Mouse (Mus musculus): ENCODE results near the gene Grrp1. TPM values are rescaled to one million over a fixed set of nuclear protein-coding genes. Genes with fewer than 3 reads are reported as not detected.
A peak's percentile ranks its signal among the peaks of the same experiment; 100 is the strongest.
"Not testable (repeated sequence)": the region's sequence is repeated elsewhere in the genome, so short reads cannot be mapped to it uniquely, and the experiment has no call there.

Grrp1 gene
- polyA plus RNA-seq, 1 experiment from 2014 or later = 6.2 TPM

GRCm38 (mm10) chr4:134296096-134296495 is 42.2 kb upstream of the Grrp1 start:
- 87% methylated on average over 4 of the region's 4 CpGs for WGBS
- not testable (repeated sequence) for ATAC-seq (ENCODE audit: insufficient number of reproducible peaks, insufficient read depth, low FRiP score, low read depth); H3K4me3 ChIP-seq (ENCODE audit: control insufficient read depth in 1 of 2, insufficient read depth in 1 of 2, low read depth in 1 of 2, low read length in 2 of 2); H3K9ac ChIP-seq (ENCODE audit: low read length); H3K27me3 ChIP-seq (ENCODE audit: control insufficient read depth, insufficient read depth, low read length); H3K9me3 ChIP-seq (ENCODE audit: control insufficient read depth, low read length); H3K27ac ChIP-seq (replicated peaks in 1 of 2; ENCODE audit: control insufficient read depth in 1 of 2, insufficient read depth in 1 of 2, low read depth in 2 of 2, low read length in 2 of 2); H3K36me3 ChIP-seq (ENCODE audit: control insufficient read depth, insufficient read depth, low read length); H3K4me2 ChIP-seq (ENCODE audit: low read length)
- H3K4me1 ChIP-seq (ENCODE audit: control insufficient read depth in 2 of 2, insufficient read depth in 2 of 2, low read length in 2 of 2) = peaks cover 27 to 60% of the 10 kb centered on the region in 2 experiments

- peak; percentile 92 for ATAC-seq (ENCODE audit: insufficient number of reproducible peaks, insufficient read depth, low FRiP score, low read depth)
- peak overlapping the region; percentile 78 to 97 for H3K27ac ChIP-seq (replicated peaks in 1 of 2; ENCODE audit: control insufficient read depth in 1 of 2, insufficient read depth in 1 of 2, low read depth in 2 of 2, low read length in 2 of 2)
- peaks cover 10 to 42% of the 10 kb centered on the region in 2 experiments for H3K4me1 ChIP-seq (ENCODE audit: control insufficient read depth in 2 of 2, insufficient read depth in 2 of 2, low read length in 2 of 2)
- peak overlapping the region; percentile 64 for H3K9ac ChIP-seq (ENCODE audit: low read length)
- peak overlapping the region; percentile 2 to 22; a peak in 3 of 4 replicates for H3K4me3 ChIP-seq (ENCODE audit: control insufficient read depth in 1 of 2, insufficient read depth in 1 of 2, low read depth in 1 of 2, low read length in 2 of 2)
- 20% methylated on average over 9 of the region's 9 CpGs for WGBS
- H3K27me3 ChIP-seq (ENCODE audit: control insufficient read depth, insufficient read depth, low read length) = no peaks in the 10 kb centered on the region
- no peaks in the 10 kb centered on the region for H3K9me3 ChIP-seq (ENCODE audit: control insufficient read depth, low read length)
- no peaks in the 10 kb centered on the region for H3K36me3 ChIP-seq (ENCODE audit: control insufficient read depth, insufficient read depth, low read length)
- H3K4me2 ChIP-seq (ENCODE audit: low read length) = peak overlapping the region; percentile 58
Measured at GRCm38 (mm10) chr4:134293692-134294163, 39.8 kb upstream of the Grrp1 start.

GRCm38 (mm10) chr4:134293061-134293691 is 39.3 kb upstream of the Grrp1 start:
- ATAC-seq (ENCODE audit: insufficient number of reproducible peaks, insufficient read depth, low FRiP score, low read depth) = no peak
- 28% methylated on average over 18 of the region's 18 CpGs for WGBS

GRCm38 (mm10) chr4:134292067-134292466 is 38.2 kb upstream of the Grrp1 start:
- 21% methylated on average over 7 of the region's 7 CpGs for WGBS

More at GRCm38 (mm10) chr4:134293061-134293691, 39.3 kb upstream of the Grrp1 start:
- Histone ChIP-seq H3K4me1 (ENCODE audit: control insufficient read depth in 2 of 2, insufficient read depth in 2 of 2, low read length in 2 of 2) (peaks cover 7 to 45% of the 10 kb centered on the region in 2 experiments), H3K9me3 (ENCODE audit: control insufficient read depth, low read length) (no peaks in the 10 kb centered on the region), H3K9ac (ENCODE audit: low read length) (peak overlapping the region; percentile 35; the same call in 1 of the 2 replicates), H3K4me2 (ENCODE audit: low read length) (peak overlapping the region; percentile 58), H3K27me3 (ENCODE audit: control insufficient read depth, insufficient read depth, low read length) (no peaks in the 10 kb centered on the region), H3K36me3 (ENCODE audit: control insufficient read depth, insufficient read depth, low read length) (no peaks in the 10 kb centered on the region), H3K27ac (replicated peaks in 1 of 2; ENCODE audit: control insufficient read depth in 1 of 2, insufficient read depth in 1 of 2, low read depth in 2 of 2, low read length in 2 of 2) (peak overlapping the region; percentile 63 to 97), H3K4me3 (ENCODE audit: control insufficient read depth in 1 of 2, insufficient read depth in 1 of 2, low read depth in 1 of 2, low read length in 2 of 2) (peak overlapping the region in 1 of 2 experiments; percentile 16)

GRCm38 (mm10) chr4:134288397-134289256 is 34.7 kb upstream of the Grrp1 start:
- Histone ChIP-seq H3K4me1 (ENCODE audit: control insufficient read depth in 2 of 2, insufficient read depth in 2 of 2, low read length in 2 of 2) (peaks cover 11 to 50% of the 10 kb centered on the region in 2 experiments), H3K27me3 (ENCODE audit: control insufficient read depth, insufficient read depth, low read length) (no peaks in the 10 kb centered on the region), H3K9me3 (ENCODE audit: control insufficient read depth, low read length) (no peaks in the 10 kb centered on the region), H3K36me3 (ENCODE audit: control insufficient read depth, insufficient read depth, low read length) (peaks cover 8% of the 10 kb centered on the region), H3K4me3 (ENCODE audit: control insufficient read depth in 1 of 2, insufficient read depth in 1 of 2, low read depth in 1 of 2, low read length in 2 of 2) (peak overlapping the region; percentile 68 to 99; a peak in 3 of 4 replicates), H3K9ac (ENCODE audit: low read length) (peak overlapping the region; percentile 99), H3K27ac (replicated peaks in 1 of 2; ENCODE audit: control insufficient read depth in 1 of 2, insufficient read depth in 1 of 2, low read depth in 2 of 2, low read length in 2 of 2) (peak overlapping the region; percentile 88 to 100; a peak in 3 of 4 replicates), H3K4me2 (ENCODE audit: low read length) (peak overlapping the region; percentile 94)
- ATAC-seq (ENCODE audit: insufficient number of reproducible peaks, insufficient read depth, low FRiP score, low read depth) = no peak
- WGBS = 38% methylated on average over 11 of the region's 11 CpGs

More at GRCm38 (mm10) chr4:134292067-134292466, 38.2 kb upstream of the Grrp1 start:
- H3K36me3 ChIP-seq (ENCODE audit: control insufficient read depth, insufficient read depth, low read length) = no peaks in the 10 kb centered on the region
- H3K4me3 ChIP-seq (ENCODE audit: control insufficient read depth in 1 of 2, insufficient read depth in 1 of 2, low read depth in 1 of 2, low read length in 2 of 2) = no peak overlapping the region
- H3K9ac ChIP-seq (ENCODE audit: low read length) = no peak overlapping the region
- no peaks in the 10 kb centered on the region for H3K9me3 ChIP-seq (ENCODE audit: control insufficient read depth, low read length)
- no peak for ATAC-seq (ENCODE audit: insufficient number of reproducible peaks, insufficient read depth, low FRiP score, low read depth)
- peaks cover 7 to 46% of the 10 kb centered on the region in 2 experiments for H3K4me1 ChIP-seq (ENCODE audit: control insufficient read depth in 2 of 2, insufficient read depth in 2 of 2, low read length in 2 of 2)
- H3K27ac ChIP-seq (replicated peaks in 1 of 2; ENCODE audit: control insufficient read depth in 1 of 2, insufficient read depth in 1 of 2, low read depth in 2 of 2, low read length in 2 of 2) = peak overlapping the region; percentile 28 to 97; a peak in 2 of 4 replicates
- 0 out of 2 replicates have a peak overlapping the region, but pooled peaks have one; percentile 58 for H3K4me2 ChIP-seq (ENCODE audit: low read length)
- H3K27me3 ChIP-seq (ENCODE audit: control insufficient read depth, insufficient read depth, low read length) = no peaks in the 10 kb centered on the region

GRCm38 (mm10) chr4:134287575-134288025 is 33.7 kb upstream of the Grrp1 start, which contains the start of gene Pdik1l:
TSS of gene Pdik1l (minus strand) at chr4:134287895.
- Histone ChIP-seq H3K4me2 (ENCODE audit: low read length) (peak within 1 kb of the TSS; percentile 94), H3K9ac (ENCODE audit: low read length) (peak within 1 kb of the TSS; percentile 99), H3K27me3 (ENCODE audit: control insufficient read depth, insufficient read depth, low read length) (no peaks in the 10 kb centered on the region), H3K36me3 (ENCODE audit: control insufficient read depth, insufficient read depth, low read length) (peaks cover 18% of the 10 kb centered on the region), H3K4me3 (ENCODE audit: control insufficient read depth in 1 of 2, insufficient read depth in 1 of 2, low read depth in 1 of 2, low read length in 2 of 2) (peak within 1 kb of the TSS; percentile 90 to 99), H3K9me3 (ENCODE audit: control insufficient read depth, low read length) (no peaks in the 10 kb centered on the region), H3K4me1 (ENCODE audit: control insufficient read depth in 2 of 2, insufficient read depth in 2 of 2, low read length in 2 of 2) (peaks cover 4 to 42% of the 10 kb centered on the region in 2 experiments), H3K27ac (replicated peaks in 1 of 2; ENCODE audit: control insufficient read depth in 1 of 2, insufficient read depth in 1 of 2, low read depth in 2 of 2, low read length in 2 of 2) (peak within 1 kb of the TSS; percentile 88 to 100)
- 2% methylated on average over 43 of the region's 43 CpGs for WGBS
- peak; percentile 70 for ATAC-seq (ENCODE audit: insufficient number of reproducible peaks, insufficient read depth, low FRiP score, low read depth)

- WGBS = under 1% methylated on average over 44 of the region's 59 CpGs
- Histone ChIP-seq H3K36me3 (ENCODE audit: control insufficient read depth, insufficient read depth, low read length) (peaks cover 22% of the 10 kb centered on the region), H3K4me3 (ENCODE audit: control insufficient read depth in 1 of 2, insufficient read depth in 1 of 2, low read depth in 1 of 2, low read length in 2 of 2) (peak overlapping the region; percentile 90 to 99), H3K27ac (replicated peaks in 1 of 2; ENCODE audit: control insufficient read depth in 1 of 2, insufficient read depth in 1 of 2, low read depth in 2 of 2, low read length in 2 of 2) (peak overlapping the region; percentile 88 to 100), H3K27me3 (ENCODE audit: control insufficient read depth, insufficient read depth, low read length) (no peaks in the 10 kb centered on the region), H3K9ac (ENCODE audit: low read length) (peak overlapping the region; percentile 99), H3K4me1 (ENCODE audit: control insufficient read depth in 2 of 2, insufficient read depth in 2 of 2, low read length in 2 of 2) (peaks cover 4 to 38% of the 10 kb centered on the region in 2 experiments), H3K4me2 (ENCODE audit: low read length) (peak overlapping the region; percentile 94), H3K9me3 (ENCODE audit: control insufficient read depth, low read length) (no peaks in the 10 kb centered on the region)
- ATAC-seq (ENCODE audit: insufficient number of reproducible peaks, insufficient read depth, low FRiP score, low read depth) = peak; percentile 94
Measured at GRCm38 (mm10) chr4:134287168-134287564, 33.3 kb upstream of the Grrp1 start.
